Mouse (Mus musculus): ENCODE measurements at regions not wholly inside any gene's neighbourhood (a gene's known extent, or its start where the extent isn't known, plus 50 kb on each side); places are given as distances from the start of the nearest gene placed in this dataset.

- TF ChIP-seq CTCF (IDR thresholded peaks at IDR 0.05; ENCODE audit: low read depth): no peak
- TF ChIP-seq EP300 (IDR thresholded peaks at IDR 0.05; ENCODE audit: low read depth): no peak
These were observed 191.9 kb upstream of the Dkk2 start for GRCm38 (mm10) chr3:131893061-131893804.

All from heart, postnatal 0 days (tissue).